In the genomic region with DNA sequence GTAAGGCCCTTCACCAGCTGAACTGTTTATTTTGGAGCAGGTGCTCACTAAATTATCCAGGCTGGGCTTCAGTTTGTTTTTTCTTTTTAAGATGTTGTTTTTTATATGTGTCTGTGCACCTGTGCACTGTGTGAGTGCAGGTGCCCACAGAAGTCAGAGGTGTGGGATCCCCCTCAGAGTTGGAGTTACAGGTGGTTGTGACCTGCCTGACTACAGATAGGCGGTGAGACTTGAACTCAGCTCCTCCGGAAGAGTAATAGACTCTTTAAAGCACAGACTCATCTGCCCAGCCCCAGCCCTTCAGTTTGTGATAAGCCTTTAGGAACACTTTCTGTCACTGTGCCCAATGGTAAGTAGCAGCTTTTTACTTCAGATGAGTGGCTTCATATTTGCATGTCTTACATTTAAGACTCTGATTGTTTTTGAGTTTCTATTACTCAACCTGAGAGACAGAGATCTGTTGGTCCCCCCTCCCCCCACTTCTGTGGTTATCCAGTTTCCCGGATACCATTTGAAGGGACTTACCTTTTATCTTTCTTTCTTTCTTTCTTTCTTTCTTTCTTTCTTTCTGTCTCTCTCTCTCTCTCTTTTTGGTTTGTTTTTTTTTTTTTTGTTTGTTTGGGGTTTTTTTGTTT, we compare ENCODE assay signal across 29 mouse cellular contexts. TPM values are rescaled to one million over a fixed set of nuclear protein-coding genes. Genes with fewer than 3 reads are reported as not detected.
DNase-seq lines count a peak whose midpoint lies in the region; ATAC-seq and TF ChIP-seq lines count a peak whose summit lies in the region.
"Had no signal": no experiment of that assay in that cellular context is flagged by ENCODE, and none has a peak within 500 bp of the region (broad histone marks: within the 10 kb centered on the region; RNA-seq: fewer than 3 reads in every experiment).

No protein-coding gene starts in this region.

- no peak for TF ChIP-seq POLR2A in thymus, adult 2 months (IDR thresholded peaks at IDR 0.05; ENCODE audit: control insufficient read depth, extremely low read depth, insufficient read depth, low read length, poor library complexity)

- no peak for TF ChIP-seq CTCF in thymus, adult 2 months (IDR thresholded peaks at IDR 0.05; ENCODE audit: borderline replicate concordance, control insufficient read depth, extremely low read depth, insufficient read depth, low read length, poor library complexity)
- no peak for TF ChIP-seq CTCF in lung, postnatal 0 days (IDR thresholded peaks at IDR 0.05)

- H3K4me3 ChIP-seq in thymus, adult 2 months (ENCODE audit: control insufficient read depth, insufficient read depth, low read length), result no peak overlapping the region
- no peak overlapping the region for H3K4me3 ChIP-seq in lung, postnatal 0 days (ENCODE audit: low read depth, low read length)
- H3K4me3 ChIP-seq: embryonic facial prominence, embryonic 10.5 days; embryonic facial prominence, embryonic 15.5 days; forebrain, embryonic 12.5 days; hindbrain, embryonic 10.5 days; hindbrain, embryonic 15.5 days; kidney, embryonic 15.5 days; layer of hippocampus, adult 2 months; left cerebral cortex, adult 2 months; limb, embryonic 12.5 days; liver, embryonic 15.5 days; lung, embryonic 15.5 days; midbrain, embryonic 13.5 days had no signal

- DNase-seq in thymus, postnatal 14 days, result peak; percentile 51
- no peak for DNase-seq in thymus, adult 2 months
- peak; percentile 87 for DNase-seq in induced T-regulatory cell, adult 2 months (ENCODE audit: low read depth)
- no peak for DNase-seq in kidney, adult 11 months
- no peak for DNase-seq in cerebellum, adult 18-20 months
- no peak for DNase-seq in lung, postnatal 0 days (ENCODE audit: low spot score)
- DNase-seq: adrenal gland, adult 8-10 months; B cell, adult 2 months; cerebellum, adult 8-10 months; cerebellum, postnatal 25 days; forebrain, postnatal 0 days; gastrocnemius, postnatal 10 days; heart, postnatal 14 days; kidney, postnatal 25 days; lung, postnatal 4 days had no signal

- peak; percentile 82 for ATAC-seq in CD4-positive, CD25-positive, alpha-beta regulatory T cell, adult 4 months
- ATAC-seq in lung, postnatal 0 days, result no peak
- ATAC-seq: forebrain, postnatal 0 days; intestine, postnatal 0 days; midbrain, embryonic 13.5 days had no signal

- no peak overlapping the region for H3K9ac ChIP-seq in lung, postnatal 0 days (replicated peaks; ENCODE audit: low read depth)
- H3K9ac ChIP-seq: embryonic facial prominence, embryonic 15.5 days; forebrain, embryonic 12.5 days; forebrain, postnatal 0 days; hindbrain, embryonic 15.5 days; kidney, embryonic 15.5 days; limb, embryonic 12.5 days; liver, embryonic 15.5 days; lung, embryonic 15.5 days; midbrain, embryonic 13.5 days had no signal

- no peak overlapping the region for H3K27ac ChIP-seq in thymus, adult 2 months (ENCODE audit: control insufficient read depth, insufficient read depth, low read length)
- no peak overlapping the region for H3K27ac ChIP-seq in lung, postnatal 0 days (ENCODE audit: low read length)
- H3K27ac ChIP-seq: embryonic facial prominence, embryonic 10.5 days; embryonic facial prominence, embryonic 15.5 days; forebrain, embryonic 12.5 days; hindbrain, embryonic 10.5 days; hindbrain, embryonic 15.5 days; kidney, embryonic 15.5 days; layer of hippocampus, adult 2 months; left cerebral cortex, adult 2 months; limb, embryonic 12.5 days; liver, embryonic 15.5 days; lung, embryonic 15.5 days; midbrain, embryonic 13.5 days had no signal

- peaks cover 5% of the 10 kb centered on the region for H3K36me3 ChIP-seq in thymus, adult 2 months (ENCODE audit: control insufficient read depth, insufficient read depth, low read length)
- no peaks in the 10 kb centered on the region for H3K36me3 ChIP-seq in lung, postnatal 0 days (ENCODE audit: insufficient read depth, low read length)

- H3K4me1 ChIP-seq in thymus, adult 2 months (replicated peaks; ENCODE audit: control insufficient read depth, insufficient read depth, low read length), result peaks cover 5% of the 10 kb centered on the region; the same call in 1 of the 2 replicates
- 0 out of 2 replicates have a peak, but pooled peaks cover 4% of the 10 kb centered on the region for H3K4me1 ChIP-seq in lung, postnatal 0 days (ENCODE audit: insufficient read depth, low read depth, low read length)

- 73% methylated on average over 3 of the region's 3 CpGs for WGBS in thymus, adult 2 months
- WGBS in lung, postnatal 0 days, result 87% methylated on average over 3 of the region's 3 CpGs

- H3K4me2 ChIP-seq in lung, postnatal 0 days (replicated peaks; ENCODE audit: low read depth, low read length), result no peak overlapping the region
- H3K4me2 ChIP-seq: embryonic facial prominence, embryonic 15.5 days; forebrain, embryonic 12.5 days; hindbrain, embryonic 15.5 days; kidney, embryonic 15.5 days; limb, embryonic 12.5 days; liver, embryonic 15.5 days; lung, embryonic 15.5 days; midbrain, embryonic 13.5 days had no signal

- TF ChIP-seq EP300 in lung, postnatal 0 days (IDR thresholded peaks at IDR 0.05), result no peak

- no peaks in the 10 kb centered on the region for H3K27me3 ChIP-seq in thymus, adult 2 months (ENCODE audit: control insufficient read depth, insufficient read depth, low read length)
- no peaks in the 10 kb centered on the region for H3K27me3 ChIP-seq in lung, postnatal 0 days (replicated peaks; ENCODE audit: insufficient read depth, low read length)
- H3K27me3 ChIP-seq: embryonic facial prominence, embryonic 15.5 days; forebrain, embryonic 12.5 days; hindbrain, embryonic 15.5 days; kidney, embryonic 15.5 days; limb, embryonic 12.5 days; liver, embryonic 15.5 days; lung, embryonic 15.5 days; midbrain, embryonic 13.5 days had no signal

- no peaks in the 10 kb centered on the region for H3K9me3 ChIP-seq in lung, postnatal 0 days (ENCODE audit: low read length)
- H3K9me3 ChIP-seq: embryonic facial prominence, embryonic 10.5 days; embryonic facial prominence, embryonic 15.5 days; forebrain, embryonic 12.5 days; hindbrain, embryonic 10.5 days; hindbrain, embryonic 15.5 days; kidney, embryonic 15.5 days; limb, embryonic 12.5 days; liver, embryonic 15.5 days; lung, embryonic 15.5 days; midbrain, embryonic 13.5 days had no signal

RNA-seq across cellular contexts. Expression of gene Zfp949, which starts 31.3 kb away (rescaled TPM):
- polyA plus RNA-seq in thymus, adult 2 months (2012; rRNA removed), result 6.3 and 8.6 TPM in 2 replicates
- 10 to 100 TPM; 15.4 to 16.7 TPM for polyA plus RNA-seq in CD4-positive, CD25-positive, alpha-beta regulatory T cell, adult 4 months (2017; shearing (Covaris generic))
- polyA plus RNA-seq in lung, postnatal 0 days (2015; fragmentation: Nextera tagmentation; extraction: Ambion mirVana), result 10.5 and 11.5 TPM in 2 replicates

RNA-seq across cellular contexts. Expression of gene Syncrip, which starts 34.1 kb away (rescaled TPM):
- polyA plus RNA-seq in thymus, adult 2 months (2012; rRNA removed), result 12.4 and 15.9 TPM in 2 replicates
- polyA plus RNA-seq in CD4-positive, CD25-positive, alpha-beta regulatory T cell, adult 4 months (2017; shearing (Covaris generic)), result 100 to 1,000 TPM in 1 of 2 experiments, 10 to 100 TPM in 1; 96.0 to 101 TPM
- polyA plus RNA-seq in lung, postnatal 0 days (2015; fragmentation: Nextera tagmentation; extraction: Ambion mirVana), result 36.0 and 38.8 TPM in 2 replicates

Comparison
In these comparisons a context has a peak if more than half of its experiments do, and no peak if none do; other contexts are left out.
1. DNase-seq: peak in thymus, postnatal 14 days (single experiment) and induced T-regulatory cell, adult 2 months (single experiment); none in thymus, adult 2 months (single experiment), kidney, adult 11 months (single experiment), cerebellum, adult 18-20 months (0 of 2) and lung, postnatal 0 days (single experiment).